Mouse (Mus musculus) macrophage (primary cell): ENCODE results near the gene Gm21149. TPM values are rescaled to one million over a fixed set of nuclear protein-coding genes. Genes with fewer than 3 reads are reported as not detected.
"Not testable (repeated sequence)": the region's sequence is repeated elsewhere in the genome, so short reads cannot be mapped to it uniquely, and the experiment has no call there.

Experiments used
- H3K27ac ChIP-seq: fragments of 350-480 bp; formaldehyde crosslinking; 2 replicates; pipeline ENCODE4 v1.9.0; 2021
- H3K36me3 ChIP-seq: fragments of 350-480 bp; formaldehyde crosslinking; 2 replicates; pipeline ENCODE4 v1.9.0; 2021; ENCODE audit errors: inconsistent target
- H3K4me3 ChIP-seq: fragments of 350-480 bp; formaldehyde crosslinking; 2 replicates; pipeline ENCODE4 v1.9.0; 2021; ENCODE audit errors: inconsistent target
- H3K79me2 ChIP-seq: fragments of 350-480 bp; formaldehyde crosslinking; 2 replicates; pipeline ENCODE4 v1.9.0; 2021; ENCODE audit errors: inconsistent target
- WGBS: methylation state at CpG from one replicate; pipeline ENCODE4 v1.1.7; 2026; ENCODE audit warnings: inconsistent platforms; ENCODE audit not compliant: missing documents; 5-methylcytosine and 5-hydroxymethylcytosine counted together
- polyA plus RNA-seq: library from polyadenylated mRNA; stranded (reverse); fragments of 250-400 nt; gene quantifications from 3 replicates; pipeline ENCODE4 v1.2.4, GENCODE M21; 2018; ENCODE audit warnings: inconsistent platforms
- total RNA-seq, 78 experiments: library from RNA; depleted of rRNA; stranded (reverse); fragments of 250-400 nt; gene quantifications; 1 replicate in 9 of 78; 2 replicates in 24 of 78; 3 replicates in 43 of 78; 4 replicates in 2 of 78; pipeline ENCODE4 v1.2.4; 2018; ENCODE audit warnings: inconsistent platforms in 56 of 78

Gm21149 gene
- total RNA-seq (2018; cell fraction: chromatin; rRNA removed), result not detected
- total RNA-seq (2018; cell fraction: cytosol; rRNA removed), result not detected
- not detected for total RNA-seq (2018; cell fraction: nucleus; rRNA removed)
- not detected in 3 replicates for polyA plus RNA-seq

- not testable (repeated sequence) for H3K79me2 ChIP-seq, H3K36me3 ChIP-seq, H3K4me3 ChIP-seq, H3K27ac ChIP-seq
- 56% methylated on average over 1 of the region's 1 CpGs for WGBS
Measured at GRCm38 (mm10) chr5:15476423-15476822, at the start of gene Gm21149. Gm21149 (minus strand) TSS chr5:15476523.

GRCm38 (mm10) chr5:15522470-15522869 lies 46.1 kb upstream of the Gm21149 start:
- not testable (repeated sequence) for H3K27ac ChIP-seq, H3K4me3 ChIP-seq, H3K79me2 ChIP-seq, H3K36me3 ChIP-seq

GRCm38 (mm10) chr5:15522028-15522427 lies 45.7 kb upstream of the Gm21149 start:
- no CpG with 5 or more reads among the region's 2 CpGs for WGBS
- not testable (repeated sequence) for H3K79me2 ChIP-seq, H3K27ac ChIP-seq, H3K36me3 ChIP-seq, H3K4me3 ChIP-seq

DNA sequence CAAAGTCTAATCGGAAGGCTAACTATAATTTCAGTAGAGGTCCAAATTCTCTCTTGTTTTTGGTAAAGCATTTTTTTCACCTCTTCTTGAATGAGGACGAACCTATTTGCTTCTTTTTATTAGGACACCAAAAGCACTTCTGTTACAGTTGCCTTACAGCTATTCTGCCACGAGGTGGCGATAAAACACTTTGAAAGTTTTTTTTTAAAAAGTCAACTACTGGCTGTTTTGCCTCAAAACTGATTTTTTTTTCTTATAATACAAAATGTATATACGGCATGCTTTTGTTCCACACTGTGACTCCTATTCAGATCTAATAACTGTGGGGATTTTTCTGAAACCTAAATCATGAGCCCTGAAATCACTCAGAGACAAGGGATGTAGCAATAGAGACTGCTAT lies 44.1 kb upstream of the Gm21149 start:
- 4% methylated on average over 2 of the region's 5 CpGs for WGBS

GRCm38 (mm10) chr5:15517150-15517549 lies 40.8 kb upstream of the Gm21149 start:
- H3K27ac ChIP-seq, H3K36me3 ChIP-seq, H3K4me3 ChIP-seq, H3K79me2 ChIP-seq: not testable (repeated sequence)
- 83% methylated on average over 1 of the region's 2 CpGs for WGBS

More for the DNA sequence above, 44.1 kb upstream of the Gm21149 start:
- not testable (repeated sequence) for H3K79me2 ChIP-seq, H3K4me3 ChIP-seq, H3K36me3 ChIP-seq, H3K27ac ChIP-seq

DNA sequence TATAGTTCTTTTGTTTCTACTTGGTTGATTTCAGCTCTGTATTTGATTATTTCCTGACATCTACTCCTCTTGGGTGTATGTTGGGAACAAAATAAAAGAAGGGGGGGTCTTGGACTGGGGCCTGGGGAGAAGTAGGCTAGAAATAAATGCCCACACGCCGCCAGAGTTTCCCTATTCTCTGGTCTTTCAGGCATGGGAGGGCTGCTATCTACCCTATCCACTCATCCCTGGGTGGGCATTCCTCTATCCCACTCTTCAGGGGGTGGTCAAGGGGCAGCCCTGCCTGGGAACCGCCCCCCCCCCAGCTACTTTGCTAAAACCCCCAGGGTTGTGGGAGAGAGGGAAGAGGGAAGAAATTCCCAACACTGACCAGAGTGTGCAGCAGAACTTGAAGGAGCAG lies 35.9 kb upstream of the Gm21149 start:
- not testable (repeated sequence) for H3K79me2 ChIP-seq, H3K4me3 ChIP-seq, H3K27ac ChIP-seq, H3K36me3 ChIP-seq
- WGBS, result 76% methylated on average over 3 of the region's 3 CpGs

- WGBS, result no CpG with 5 or more reads among the region's 1 CpGs
- H3K79me2 ChIP-seq, H3K27ac ChIP-seq, H3K4me3 ChIP-seq, H3K36me3 ChIP-seq: not testable (repeated sequence)
Measured at GRCm38 (mm10) chr5:15509911-15510310, 33.6 kb upstream of the Gm21149 start.

GRCm38 (mm10) chr5:15508460-15509451 lies 32.4 kb upstream of the Gm21149 start:
- not testable (repeated sequence) for H3K27ac ChIP-seq, H3K79me2 ChIP-seq, H3K4me3 ChIP-seq, H3K36me3 ChIP-seq
- 53% methylated on average over 5 of the region's 6 CpGs for WGBS

- not testable (repeated sequence) for H3K79me2 ChIP-seq, H3K4me3 ChIP-seq, H3K36me3 ChIP-seq, H3K27ac ChIP-seq
- 65% methylated on average over 6 of the region's 6 CpGs for WGBS
Measured at GRCm38 (mm10) chr5:15507757-15508459, 31.6 kb upstream of the Gm21149 start.

DNA sequence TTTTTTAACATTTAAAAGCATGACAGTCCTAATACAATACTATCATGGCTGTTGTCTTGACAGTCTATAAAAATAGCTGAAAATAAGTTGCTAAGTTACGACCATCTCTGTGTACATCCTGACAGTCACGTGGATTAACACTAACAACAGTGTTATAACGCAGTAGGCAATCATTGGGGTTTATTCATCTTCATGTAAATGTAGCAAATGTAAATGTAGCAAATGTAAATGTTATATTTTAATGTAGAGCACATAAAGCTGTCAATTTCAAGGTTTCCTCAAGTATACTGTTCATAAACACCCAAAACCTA lies 30.9 kb upstream of the Gm21149 start:
- no peak overlapping the region for H3K27ac ChIP-seq
- H3K79me2 ChIP-seq, result no peaks in the 10 kb centered on the region
- WGBS, result 89% methylated on average over 3 of the region's 3 CpGs
- H3K36me3 ChIP-seq, result no peaks in the 10 kb centered on the region
- H3K4me3 ChIP-seq, result no peak overlapping the region

GRCm38 (mm10) chr5:15506575-15507308 lies 30.4 kb upstream of the Gm21149 start:
- Histone ChIP-seq H3K27ac (no peak overlapping the region), H3K36me3 (no peaks in the 10 kb centered on the region), H3K4me3 (no peak overlapping the region), H3K79me2 (no peaks in the 10 kb centered on the region)
- 42% methylated on average over 16 of the region's 16 CpGs for WGBS

- H3K4me3 ChIP-seq, H3K27ac ChIP-seq, H3K79me2 ChIP-seq, H3K36me3 ChIP-seq: not testable (repeated sequence)
- WGBS, result 10% methylated on average over 2 of the region's 5 CpGs
Measured at GRCm38 (mm10) chr5:15498774-15499400, 22.6 kb upstream of the Gm21149 start.

DNA sequence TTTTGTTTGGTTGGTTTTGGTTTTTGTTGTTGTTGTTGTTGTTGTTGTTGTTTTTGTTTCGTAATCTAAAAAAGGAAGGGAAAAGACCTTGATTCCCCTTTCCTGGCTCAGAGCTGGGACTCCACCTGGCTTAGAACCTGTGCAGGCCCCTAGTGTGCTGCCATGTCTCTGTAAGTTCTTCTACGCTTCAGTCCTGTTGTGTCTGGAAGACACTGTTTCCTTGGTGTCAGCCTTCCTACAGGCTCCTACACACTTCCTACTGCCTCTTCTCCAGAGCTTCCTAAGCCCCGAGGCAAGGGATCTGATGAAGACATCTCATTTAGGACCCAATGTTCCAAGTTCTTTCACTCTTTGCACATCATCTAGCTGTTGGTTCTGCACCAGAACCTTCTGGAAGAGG lies 22.0 kb upstream of the Gm21149 start:
- H3K79me2 ChIP-seq, H3K36me3 ChIP-seq, H3K27ac ChIP-seq, H3K4me3 ChIP-seq: not testable (repeated sequence)
- WGBS, result 100% methylated on average over 2 of the region's 3 CpGs

DNA sequence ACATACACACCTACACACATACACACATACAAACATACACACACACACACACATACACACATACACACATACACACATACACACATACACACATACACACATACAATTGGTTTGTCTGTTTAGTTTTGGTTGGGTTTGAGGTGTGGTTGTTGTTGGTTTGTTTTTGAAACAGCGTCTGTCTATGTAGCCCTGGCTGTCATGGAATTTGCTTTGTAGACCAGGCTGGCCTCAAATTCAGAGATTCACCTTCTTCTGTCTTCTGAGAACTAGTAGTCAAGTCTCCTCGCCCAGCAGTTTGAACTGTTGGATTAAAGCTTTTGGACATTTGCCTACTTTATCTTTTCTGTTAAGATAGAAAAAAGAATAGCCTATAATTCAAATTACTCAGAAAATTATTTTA lies 14.6 kb upstream of the Gm21149 start:
- 65% methylated on average over 2 of the region's 2 CpGs for WGBS
- not testable (repeated sequence) for H3K4me3 ChIP-seq, H3K79me2 ChIP-seq

More for the DNA sequence above, 14.6 kb upstream of the Gm21149 start:
- not testable (repeated sequence) for H3K36me3 ChIP-seq, H3K27ac ChIP-seq
